Comparison of ENCODE assay signal across 15 mouse cellular contexts in the genomic region with DNA sequence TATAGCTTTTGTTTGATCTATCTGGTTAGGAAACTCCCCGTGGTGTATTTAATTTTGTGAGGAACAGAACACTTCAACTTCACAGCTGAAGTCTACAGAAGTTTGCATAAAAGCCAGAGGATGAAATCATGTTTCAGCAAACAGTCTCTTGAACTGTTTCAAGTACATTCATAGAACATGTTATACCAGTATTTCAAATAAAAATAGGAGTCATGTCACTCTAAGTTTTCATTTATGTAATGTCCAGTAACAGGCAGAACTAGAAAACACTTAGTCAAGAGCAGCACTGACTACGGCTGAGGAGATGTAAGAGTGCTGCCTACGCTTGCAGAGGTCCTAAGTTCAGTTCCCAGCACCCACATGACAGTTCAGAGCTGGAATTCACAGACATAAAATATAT.
"Had no signal": no experiment of that assay in that cellular context is flagged by ENCODE, and none has a peak within 500 bp of the region (broad histone marks: within the 10 kb centered on the region; RNA-seq: fewer than 3 reads in every experiment).

No protein-coding gene starts in this region.

- H3K9ac ChIP-seq: limb, embryonic 15.5 days; liver, embryonic 12.5 days; liver, embryonic 14.5 days; midbrain, embryonic 13.5 days; midbrain, embryonic 15.5 days; neural tube, embryonic 12.5 days; stomach, embryonic 15.5 days had no signal

- H3K9me3 ChIP-seq: limb, embryonic 15.5 days; liver, embryonic 12.5 days; megakaryocyte, embryonic 14.5 days; midbrain, embryonic 13.5 days; midbrain, embryonic 15.5 days; neural tube, embryonic 12.5 days; stomach, embryonic 15.5 days had no signal

- H3K4me1 ChIP-seq: limb, embryonic 15.5 days; liver, embryonic 12.5 days; midbrain, embryonic 13.5 days; midbrain, embryonic 15.5 days; neural tube, embryonic 12.5 days; stomach, embryonic 15.5 days had no signal

- DNase-seq: right cerebral cortex, postnatal 14 days; thymus, adult 2 months; thymus, postnatal 25 days; thymus, postnatal 4 days had no signal

- H3K27ac ChIP-seq: limb, embryonic 15.5 days; liver, embryonic 12.5 days; liver, embryonic 14.5 days; macrophage; midbrain, embryonic 13.5 days; midbrain, embryonic 15.5 days; neural tube, embryonic 12.5 days; stomach, embryonic 15.5 days; stomach, postnatal 0 days had no signal

- H3K27me3 ChIP-seq: limb, embryonic 15.5 days; liver, embryonic 12.5 days; megakaryocyte, embryonic 14.5 days; midbrain, embryonic 13.5 days; midbrain, embryonic 15.5 days; neural tube, embryonic 12.5 days; stomach, embryonic 15.5 days had no signal

- H3K4me3 ChIP-seq: limb, embryonic 15.5 days; liver, embryonic 12.5 days; megakaryocyte, embryonic 14.5 days; midbrain, embryonic 13.5 days; midbrain, embryonic 15.5 days; neural tube, embryonic 12.5 days; stomach, embryonic 15.5 days had no signal

- H3K4me2 ChIP-seq: limb, embryonic 15.5 days; liver, embryonic 12.5 days; midbrain, embryonic 11.5 days; midbrain, embryonic 13.5 days; midbrain, embryonic 15.5 days; neural tube, embryonic 12.5 days; stomach, embryonic 15.5 days had no signal

- ATAC-seq: liver, embryonic 12.5 days; midbrain, embryonic 13.5 days; midbrain, embryonic 15.5 days had no signal
